Mouse (Mus musculus): ENCODE results near the gene Epb41l2. TPM values are rescaled to one million over a fixed set of nuclear protein-coding genes. Genes with fewer than 3 reads are reported as not detected.

The Epb41l2 gene
- polyA plus RNA-seq, 1 experiment from 2014 or later: 40.5 TPM

- no peaks in the 10 kb centered on the region for H3K9me3 ChIP-seq
- no peak overlapping the region for H3K27ac ChIP-seq (replicated peaks)
- no peaks in the 10 kb centered on the region for H3K36me3 ChIP-seq
- H3K9ac ChIP-seq (replicated peaks): no peak overlapping the region
- no peak overlapping the region for H3K4me2 ChIP-seq (replicated peaks)
- no peak for ATAC-seq (ENCODE audit: low FRiP score, low read depth)
- no peaks in the 10 kb centered on the region for H3K4me1 ChIP-seq
- no peak overlapping the region for H3K4me3 ChIP-seq
- 93% methylated on average over 7 of the region's 7 CpGs for WGBS
- H3K27me3 ChIP-seq: no peaks in the 10 kb centered on the region
Observed at GRCm38 (mm10) chr10:25392786-25393185, 33.2 kb downstream of the Epb41l2 start.

GRCm38 (mm10) chr10:25393721-25394120 lies 34.1 kb downstream of the Epb41l2 start:
- no peaks in the 10 kb centered on the region for H3K27me3 ChIP-seq
- H3K4me3 ChIP-seq: no peak overlapping the region
- H3K4me1 ChIP-seq: peaks cover 6% of the 10 kb centered on the region; the same call in 1 of the 2 replicates
- no peaks in the 10 kb centered on the region for H3K36me3 ChIP-seq
- ATAC-seq (ENCODE audit: low FRiP score, low read depth): no peak
- WGBS: 74% methylated on average over 1 of the region's 1 CpGs
- H3K9ac ChIP-seq (replicated peaks): no peak overlapping the region
- H3K9me3 ChIP-seq: no peaks in the 10 kb centered on the region
- no peak overlapping the region for H3K27ac ChIP-seq (replicated peaks)
- no peak overlapping the region for H3K4me2 ChIP-seq (replicated peaks)

- H3K4me1 ChIP-seq: peaks cover 9% of the 10 kb centered on the region
- no peak overlapping the region for H3K9ac ChIP-seq (replicated peaks)
- no peak for ATAC-seq (ENCODE audit: low FRiP score, low read depth)
- no peaks in the 10 kb centered on the region for H3K9me3 ChIP-seq
- no peak overlapping the region for H3K4me2 ChIP-seq (replicated peaks)
- no peak overlapping the region for H3K27ac ChIP-seq (replicated peaks)
- no peak overlapping the region for H3K4me3 ChIP-seq
- no peaks in the 10 kb centered on the region for H3K27me3 ChIP-seq
- H3K36me3 ChIP-seq: no peaks in the 10 kb centered on the region
- WGBS: 87% methylated on average over 5 of the region's 5 CpGs
Observed at GRCm38 (mm10) chr10:25395236-25395886, 35.8 kb downstream of the Epb41l2 start.

DNA sequence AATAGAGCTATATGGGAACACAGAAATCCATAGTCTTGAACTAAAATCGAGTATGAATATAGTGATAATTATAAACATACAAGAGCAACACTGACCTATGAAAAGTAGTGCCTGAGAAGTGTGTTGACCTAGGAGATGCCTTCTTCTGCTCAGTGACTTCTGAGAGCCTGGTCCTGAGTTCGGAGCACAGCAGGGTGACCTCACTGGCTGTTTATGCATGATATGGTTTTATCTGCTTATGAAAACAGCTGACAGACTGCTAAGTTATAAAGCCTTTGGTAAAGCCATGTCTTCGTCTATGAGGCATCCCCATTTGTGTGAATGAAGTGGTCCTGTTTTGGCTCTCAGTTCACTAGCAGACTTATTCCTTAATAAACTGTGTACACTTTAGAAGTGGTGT lies 37.3 kb downstream of the Epb41l2 start:
- Histone ChIP-seq H3K36me3 (no peaks in the 10 kb centered on the region), H3K4me2 (replicated peaks) (no peak overlapping the region), H3K27me3 (no peaks in the 10 kb centered on the region), H3K4me1 (peaks cover 9% of the 10 kb centered on the region), H3K27ac (replicated peaks) (no peak overlapping the region), H3K4me3 (no peak overlapping the region), H3K9me3 (no peaks in the 10 kb centered on the region), H3K9ac (replicated peaks) (no peak overlapping the region)
- 85% methylated on average over 3 of the region's 3 CpGs for WGBS
- no peak for ATAC-seq (ENCODE audit: low FRiP score, low read depth)

DNA sequence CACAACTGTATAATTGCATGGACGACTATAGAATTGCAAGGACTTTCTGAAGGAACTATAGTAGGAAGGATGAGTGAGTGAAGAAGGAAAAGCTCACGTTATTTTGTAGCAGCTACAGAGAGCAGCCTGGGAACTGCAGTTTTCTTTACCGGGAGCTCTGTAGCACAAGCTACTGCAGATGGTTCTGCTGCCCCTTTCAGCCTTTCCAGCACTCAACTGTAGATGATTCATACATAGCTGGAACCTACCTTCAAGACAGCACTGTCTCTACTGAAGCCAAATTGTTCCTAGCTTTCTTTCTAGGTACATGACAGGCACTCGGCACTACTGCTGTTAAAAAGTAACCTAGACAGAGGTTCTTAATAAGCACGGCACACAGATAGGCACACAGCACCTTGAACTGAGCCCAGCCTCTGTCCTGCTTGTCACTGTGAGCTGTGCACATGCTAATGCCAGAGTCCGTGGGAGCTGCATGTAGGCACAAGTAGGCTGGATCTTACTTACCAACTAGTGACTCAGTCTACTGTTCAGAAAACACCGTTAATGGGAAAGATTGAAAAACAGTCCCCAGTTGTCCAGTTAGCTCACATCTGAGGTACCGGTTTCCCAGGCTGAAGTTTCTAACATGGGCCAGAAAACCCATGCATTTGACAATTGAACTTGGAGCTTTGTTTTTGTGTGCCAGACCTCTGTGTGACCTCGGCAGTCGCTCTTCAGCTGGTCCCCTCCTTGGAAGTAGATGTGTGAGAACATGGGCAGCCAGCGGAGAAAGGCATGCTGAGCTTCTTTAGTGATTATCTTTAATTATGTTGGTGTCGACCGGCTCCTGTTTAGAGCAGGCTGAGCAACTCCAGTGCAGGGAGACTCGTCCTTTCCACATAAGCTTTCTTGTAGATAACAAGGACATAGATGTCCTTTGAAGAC lies 38.4 kb downstream of the Epb41l2 start:
- no peaks in the 10 kb centered on the region for H3K9me3 ChIP-seq
- no peak overlapping the region for H3K4me2 ChIP-seq (replicated peaks)
- H3K36me3 ChIP-seq: no peaks in the 10 kb centered on the region
- no peak for ATAC-seq (ENCODE audit: low FRiP score, low read depth)
- H3K4me1 ChIP-seq: peaks cover 9% of the 10 kb centered on the region
- H3K27ac ChIP-seq (replicated peaks): no peak overlapping the region
- H3K4me3 ChIP-seq: no peak overlapping the region
- no peaks in the 10 kb centered on the region for H3K27me3 ChIP-seq
- no peak overlapping the region for H3K9ac ChIP-seq (replicated peaks)
- 70% methylated on average over 14 of the region's 14 CpGs for WGBS

GRCm38 (mm10) chr10:25399016-25399415 lies 39.4 kb downstream of the Epb41l2 start:
- WGBS: 91% methylated on average over 4 of the region's 4 CpGs
- no peak for ATAC-seq (ENCODE audit: low FRiP score, low read depth)

GRCm38 (mm10) chr10:25400076-25400475 lies 40.5 kb downstream of the Epb41l2 start:
- H3K4me3 ChIP-seq: no peak overlapping the region
- H3K9ac ChIP-seq (replicated peaks): no peak overlapping the region
- no peak overlapping the region for H3K27ac ChIP-seq (replicated peaks)
- no peak for ATAC-seq (ENCODE audit: low FRiP score, low read depth)
- H3K36me3 ChIP-seq: no peaks in the 10 kb centered on the region
- no peaks in the 10 kb centered on the region for H3K9me3 ChIP-seq
- H3K4me2 ChIP-seq (replicated peaks): no peak overlapping the region
- H3K4me1 ChIP-seq: peaks cover 9% of the 10 kb centered on the region
- no peaks in the 10 kb centered on the region for H3K27me3 ChIP-seq
- 78% methylated on average over 8 of the region's 8 CpGs for WGBS

More at GRCm38 (mm10) chr10:25399016-25399415, 39.4 kb downstream of the Epb41l2 start:
- no peaks in the 10 kb centered on the region for H3K27me3 ChIP-seq
- H3K4me3 ChIP-seq: no peak overlapping the region
- H3K4me1 ChIP-seq: peaks cover 9% of the 10 kb centered on the region
- H3K9ac ChIP-seq (replicated peaks): no peak overlapping the region
- H3K36me3 ChIP-seq: no peaks in the 10 kb centered on the region
- H3K9me3 ChIP-seq: no peaks in the 10 kb centered on the region
- H3K4me2 ChIP-seq (replicated peaks): no peak overlapping the region
- H3K27ac ChIP-seq (replicated peaks): no peak overlapping the region

- H3K27me3 ChIP-seq: no peaks in the 10 kb centered on the region
- no peak for ATAC-seq (ENCODE audit: low FRiP score, low read depth)
- H3K27ac ChIP-seq (replicated peaks): no peak overlapping the region
- H3K9ac ChIP-seq (replicated peaks): no peak overlapping the region
- H3K9me3 ChIP-seq: no peaks in the 10 kb centered on the region
- 93% methylated on average over 9 of the region's 9 CpGs for WGBS
- no peak overlapping the region for H3K4me3 ChIP-seq
- H3K4me1 ChIP-seq: peaks cover 9% of the 10 kb centered on the region
- no peak overlapping the region for H3K4me2 ChIP-seq (replicated peaks)
- H3K36me3 ChIP-seq: no peaks in the 10 kb centered on the region
Observed at GRCm38 (mm10) chr10:25400646-25401045, 41.0 kb downstream of the Epb41l2 start.

DNA sequence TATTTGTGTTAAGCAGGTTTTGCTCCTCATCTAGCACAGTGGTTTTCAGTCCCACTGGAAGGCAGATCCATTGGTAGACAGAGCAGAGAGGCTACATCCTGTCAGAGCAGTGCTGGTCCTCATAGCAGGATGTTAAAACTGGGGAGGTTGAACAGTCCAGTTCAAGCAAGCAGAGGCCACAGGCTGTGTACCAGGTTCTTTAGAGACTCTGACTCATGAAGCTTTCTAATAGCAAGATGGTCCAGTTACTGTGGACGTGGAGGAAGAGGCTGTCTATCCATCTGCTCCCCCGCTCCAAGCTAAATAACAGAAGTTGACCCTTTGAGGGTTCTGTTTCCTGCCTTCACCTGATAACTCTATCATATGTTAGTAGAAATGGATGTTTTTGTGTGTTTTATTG lies 41.8 kb downstream of the Epb41l2 start:
- Histone ChIP-seq H3K9ac (replicated peaks) (no peak overlapping the region), H3K9me3 (no peaks in the 10 kb centered on the region), H3K36me3 (no peaks in the 10 kb centered on the region), H3K27me3 (no peaks in the 10 kb centered on the region), H3K4me2 (replicated peaks) (no peak overlapping the region), H3K27ac (replicated peaks) (no peak overlapping the region), H3K4me3 (no peak overlapping the region), H3K4me1 (peaks cover 9% of the 10 kb centered on the region)
- WGBS: 87% methylated on average over 2 of the region's 2 CpGs
- no peak for ATAC-seq (ENCODE audit: low FRiP score, low read depth)

GRCm38 (mm10) chr10:25402886-25403285 lies 43.3 kb downstream of the Epb41l2 start:
- Histone ChIP-seq H3K4me2 (replicated peaks) (no peak overlapping the region), H3K27me3 (no peaks in the 10 kb centered on the region), H3K27ac (replicated peaks) (no peak overlapping the region), H3K4me1 (peaks cover 9% of the 10 kb centered on the region), H3K9me3 (no peaks in the 10 kb centered on the region), H3K4me3 (no peak overlapping the region), H3K36me3 (no peaks in the 10 kb centered on the region), H3K9ac (replicated peaks) (no peak overlapping the region)
- no peak for ATAC-seq (ENCODE audit: low FRiP score, low read depth)
- WGBS: 46% methylated on average over 1 of the region's 1 CpGs

- H3K36me3 ChIP-seq: no peaks in the 10 kb centered on the region
- no peaks in the 10 kb centered on the region for H3K27me3 ChIP-seq
- H3K4me2 ChIP-seq (replicated peaks): no peak overlapping the region
- H3K4me1 ChIP-seq: peaks cover under 1% of the 10 kb centered on the region; the same call in 1 of the 2 replicates
- H3K9ac ChIP-seq (replicated peaks): no peak overlapping the region
- H3K4me3 ChIP-seq: no peak overlapping the region
- ATAC-seq (ENCODE audit: low FRiP score, low read depth): no peak
- H3K9me3 ChIP-seq: no peaks in the 10 kb centered on the region
- WGBS: 83% methylated on average over 15 of the region's 15 CpGs
- no peak overlapping the region for H3K27ac ChIP-seq (replicated peaks)
Observed at GRCm38 (mm10) chr10:25403813-25404701, 44.5 kb downstream of the Epb41l2 start.
